Comparison of ENCODE assay signal across 21 mouse cellular contexts in the genomic region with DNA sequence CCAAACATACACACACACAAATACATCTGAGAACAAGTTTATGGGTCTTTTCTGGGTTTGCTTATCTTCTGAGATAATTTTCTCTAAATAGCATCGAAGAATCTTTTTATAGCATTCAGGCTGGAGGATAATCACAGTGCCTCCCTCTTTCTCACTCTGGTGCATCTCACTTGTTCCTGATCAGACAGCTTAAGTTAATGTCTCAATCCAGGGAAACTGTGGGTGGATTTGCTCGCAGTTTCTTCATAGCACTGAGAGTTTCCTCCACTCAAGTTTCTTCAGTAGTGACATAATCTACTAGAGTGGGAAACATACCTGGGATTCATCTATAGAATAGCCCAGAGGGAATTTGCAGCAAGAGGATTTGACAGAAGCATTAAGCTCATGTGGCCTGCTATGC.
A peak's percentile ranks its signal among the peaks of the same experiment; 100 is the strongest.
DNase-seq lines count a peak whose midpoint lies in the region; ATAC-seq and TF ChIP-seq lines count a peak whose summit lies in the region.
"Had no signal": no experiment of that assay in that cellular context is flagged by ENCODE, and none has a peak within 500 bp of the region (broad histone marks: within the 10 kb centered on the region; RNA-seq: fewer than 3 reads in every experiment).

No protein-coding gene starts in this region.

- no peaks in the 10 kb centered on the region for H3K36me3 ChIP-seq in forebrain, postnatal 0 days (ENCODE audit: insufficient read depth)
- H3K36me3 ChIP-seq in forebrain, embryonic 15.5 days = no peaks in the 10 kb centered on the region
- no peaks in the 10 kb centered on the region for H3K36me3 ChIP-seq in heart, embryonic 10.5 days
- H3K36me3 ChIP-seq: forebrain, embryonic 10.5 days; heart, embryonic 13.5 days; hindbrain, embryonic 12.5 days; hindbrain, embryonic 15.5 days had no signal

- no peaks in the 10 kb centered on the region for H3K9me3 ChIP-seq in forebrain, postnatal 0 days (ENCODE audit: low read length)
- H3K9me3 ChIP-seq in forebrain, embryonic 15.5 days = no peaks in the 10 kb centered on the region
- no peaks in the 10 kb centered on the region for H3K9me3 ChIP-seq in heart, embryonic 10.5 days
- H3K9me3 ChIP-seq: forebrain, embryonic 10.5 days; forebrain, embryonic 13.5 days; heart, embryonic 13.5 days; hindbrain, embryonic 12.5 days; hindbrain, embryonic 15.5 days had no signal

- TF ChIP-seq CTCF in forebrain, postnatal 0 days (IDR thresholded peaks at IDR 0.05; ENCODE audit: low read depth) = no peak

- H3K27ac ChIP-seq in forebrain, postnatal 0 days (ENCODE audit: low read depth, low read length) = no peak overlapping the region
- H3K27ac ChIP-seq in forebrain, embryonic 15.5 days (replicated peaks) = no peak overlapping the region
- 0 out of 2 replicates have a peak overlapping the region, but pooled peaks have one; percentile 6 for H3K27ac ChIP-seq in heart, embryonic 10.5 days
- H3K27ac ChIP-seq: forebrain, embryonic 10.5 days; forebrain, embryonic 13.5 days; heart, embryonic 13.5 days; hindbrain, embryonic 12.5 days; hindbrain, embryonic 15.5 days had no signal

- no peak overlapping the region for H3K9ac ChIP-seq in forebrain, postnatal 0 days
- H3K9ac ChIP-seq in forebrain, embryonic 15.5 days (replicated peaks) = no peak overlapping the region
- H3K9ac ChIP-seq: forebrain, embryonic 13.5 days; heart, embryonic 13.5 days; hindbrain, embryonic 12.5 days; hindbrain, embryonic 15.5 days had no signal

- H3K27me3 ChIP-seq in forebrain, postnatal 0 days (ENCODE audit: insufficient read depth, low read length) = no peaks in the 10 kb centered on the region
- H3K27me3 ChIP-seq in forebrain, embryonic 15.5 days = no peaks in the 10 kb centered on the region
- H3K27me3 ChIP-seq in heart, embryonic 10.5 days (ENCODE audit: insufficient read depth, poor library complexity, severe bottlenecking) = no peaks in the 10 kb centered on the region
- H3K27me3 ChIP-seq: forebrain, embryonic 13.5 days; heart, embryonic 13.5 days; hindbrain, embryonic 12.5 days; hindbrain, embryonic 15.5 days had no signal

- H3K4me1 ChIP-seq in forebrain, postnatal 0 days (ENCODE audit: insufficient read depth) = no peaks in the 10 kb centered on the region
- H3K4me1 ChIP-seq in forebrain, embryonic 15.5 days = no peaks in the 10 kb centered on the region
- H3K4me1 ChIP-seq in heart, embryonic 10.5 days = no peaks in the 10 kb centered on the region; the same call in 1 of the 2 replicates
- H3K4me1 ChIP-seq: forebrain, embryonic 10.5 days; forebrain, embryonic 13.5 days; heart, embryonic 13.5 days; hindbrain, embryonic 12.5 days; hindbrain, embryonic 15.5 days had no signal

- no peak overlapping the region for H3K4me3 ChIP-seq in forebrain, postnatal 0 days (ENCODE audit: low read depth, low read length)
- H3K4me3 ChIP-seq in forebrain, embryonic 15.5 days = no peak overlapping the region
- H3K4me3 ChIP-seq in heart, embryonic 10.5 days = no peak overlapping the region
- H3K4me3 ChIP-seq: forebrain, embryonic 10.5 days; forebrain, embryonic 13.5 days; heart, embryonic 13.5 days; hindbrain, embryonic 12.5 days; hindbrain, embryonic 15.5 days had no signal

- no peak overlapping the region for H3K4me2 ChIP-seq in forebrain, postnatal 0 days (ENCODE audit: low read depth)
- H3K4me2 ChIP-seq in forebrain, embryonic 15.5 days (replicated peaks) = no peak overlapping the region
- H3K4me2 ChIP-seq: forebrain, embryonic 13.5 days; heart, embryonic 13.5 days; hindbrain, embryonic 12.5 days; hindbrain, embryonic 15.5 days had no signal

- WGBS in forebrain, postnatal 0 days = 78% methylated on average over 2 of the region's 2 CpGs
- WGBS in forebrain, embryonic 15.5 days = 80% methylated on average over 2 of the region's 2 CpGs
- 46% methylated on average over 2 of the region's 2 CpGs for WGBS in heart, embryonic 10.5 days

- no peak for ATAC-seq in forebrain, postnatal 0 days
- no peak for ATAC-seq in forebrain, embryonic 15.5 days (replicated peaks)
- ATAC-seq: activated CD4-positive, CD25-positive, alpha-beta regulatory T cell, adult 4 months; forebrain, embryonic 13.5 days had no signal

- peak; percentile 1 for DNase-seq in forebrain, postnatal 0 days
- DNase-seq in heart, embryonic 10.5 days (ENCODE audit: low spot score) = no peak
- no peak for DNase-seq in heart, adult 11 months
- DNase-seq in left cerebral cortex, adult 9 months (ENCODE audit: low spot score in 2 of 2) = peak; percentile 2 to 3
- DNase-seq in left cerebral cortex, adult 8-10 months (ENCODE audit: low spot score in 2 of 2) = no peak
- peak; percentile 70 for DNase-seq in brain, adult 2 months (ENCODE audit: low read depth, low spot score)
- DNase-seq in yolk sac, embryonic 10.5 days (ENCODE audit: low spot score) = no peak
- DNase-seq: adrenal gland, adult 8-10 months; adrenal gland, postnatal 25 days; cerebellum, adult 18-20 months; cerebellum, adult 9-10 months; cerebellum, postnatal 14 days; gastrocnemius, postnatal 10 days; gastrocnemius, postnatal 36 days had no signal

Comparison
In these comparisons a context has a peak if more than half of its experiments do, and no peak if none do; other contexts are left out.
1. DNase-seq: peak in forebrain, postnatal 0 days (single experiment), left cerebral cortex, adult 9 months (2 of 2) and brain, adult 2 months (single experiment); none in heart, embryonic 10.5 days (single experiment), heart, adult 11 months (single experiment), left cerebral cortex, adult 8-10 months (0 of 2) and yolk sac, embryonic 10.5 days (single experiment).